Mouse (Mus musculus) hindbrain, embryonic 12.5 days (tissue): ENCODE measurements at regions not wholly inside any gene's neighbourhood (a gene's known extent, or its start where the extent isn't known, plus 50 kb on each side); places are given as distances from the start of the nearest gene placed in this dataset.

Source experiments
- ATAC-seq: fragments of 200-750 bp; cut with Nextera tagmentation; 2 replicates; pipeline ENCODE4 v1.8.0; 2017; ENCODE audit warnings: moderate TSS enrichment; ENCODE audit not compliant: low FRiP score
- H3K27ac ChIP-seq: fragments of 300-500 bp; sonication (generic); 2 replicates; pipeline ENCODE4 v1.5.1; 2016; ENCODE audit warnings: mild to moderate bottlenecking
- H3K27me3 ChIP-seq: fragments of 300-500 bp; sonication (generic); 2 replicates; pipeline ENCODE4 v1.6.1; 2016; ENCODE audit warnings: mild to moderate bottlenecking
- H3K36me3 ChIP-seq: fragments of 300-500 bp; sonication (generic); 2 replicates; pipeline ENCODE4 v1.6.1; 2016; ENCODE audit warnings: mild to moderate bottlenecking
- H3K4me1 ChIP-seq: fragments of 300-500 bp; sonication (generic); 2 replicates; pipeline ENCODE4 v1.6.1; 2016
- H3K4me2 ChIP-seq: fragments of 300-500 bp; sonication (generic); replicated peaks from 2 replicates; pipeline ENCODE4 v1.6.1; 2016; ENCODE audit warnings: mild to moderate bottlenecking
- H3K4me3 ChIP-seq: fragments of 300-500 bp; sonication (generic); 2 replicates; pipeline ENCODE4 v1.5.1; 2016; ENCODE audit warnings: mild to moderate bottlenecking
- H3K9ac ChIP-seq: fragments of 300-500 bp; sonication (generic); 2 replicates; pipeline ENCODE4 v1.6.1; 2016; ENCODE audit warnings: mild to moderate bottlenecking, moderate library complexity
- H3K9me3 ChIP-seq: fragments of 300-500 bp; sonication (generic); replicated peaks from 2 replicates; pipeline ENCODE4 v1.6.1; 2016; ENCODE audit warnings: mild to moderate bottlenecking
- WGBS: fragments of 180-500 bp; shearing (Covaris S2); methylation state at CpG from one replicate; pipeline ENCODE4 v1.1.7; 2016; 5-methylcytosine and 5-hydroxymethylcytosine counted together

- no peaks in the 10 kb centered on the region for H3K36me3 ChIP-seq
- no peaks in the 10 kb centered on the region for H3K9me3 ChIP-seq
- no peak overlapping the region for H3K4me2 ChIP-seq
- no peaks in the 10 kb centered on the region for H3K27me3 ChIP-seq
- no peak overlapping the region for H3K27ac ChIP-seq
- 52% methylated on average over 7 of the region's 7 CpGs for WGBS
- ATAC-seq, result no peak
- H3K9ac ChIP-seq, result no peak overlapping the region
- H3K4me3 ChIP-seq, result no peak overlapping the region
- H3K4me1 ChIP-seq, result no peaks in the 10 kb centered on the region
These were observed 451.5 kb downstream of the Gm43517 start for GRCm38 (mm10) chr12:49836282-49837070.

- Histone ChIP-seq H3K4me1 (no peaks in the 10 kb centered on the region), H3K27ac (no peak overlapping the region), H3K27me3 (no peaks in the 10 kb centered on the region), H3K9me3 (no peaks in the 10 kb centered on the region), H3K4me3 (no peak overlapping the region), H3K4me2 (no peak overlapping the region), H3K36me3 (no peaks in the 10 kb centered on the region), H3K9ac (no peak overlapping the region)
- ATAC-seq, result no peak
- WGBS, result 88% methylated on average over 2 of the region's 2 CpGs
These were observed 500.5 kb downstream of the Gm43517 start for GRCm38 (mm10) chr12:49885507-49885906.

- WGBS, result 83% methylated on average over 2 of the region's 2 CpGs
- H3K27me3 ChIP-seq, result no peaks in the 10 kb centered on the region
These were observed 502.3 kb downstream of the Gm43517 start for GRCm38 (mm10) chr12:49887246-49887645.

GRCm38 (mm10) chr12:49897768-49898167 is 512.8 kb downstream of the Gm43517 start:
- Histone ChIP-seq H3K36me3 (no peaks in the 10 kb centered on the region), H3K27ac (no peak overlapping the region), H3K4me1 (no peaks in the 10 kb centered on the region), H3K4me3 (no peak overlapping the region), H3K9me3 (no peaks in the 10 kb centered on the region), H3K4me2 (no peak overlapping the region), H3K27me3 (no peaks in the 10 kb centered on the region), H3K9ac (no peak overlapping the region)
- WGBS, result 90% methylated on average over 2 of the region's 2 CpGs
- no peak for ATAC-seq

More at GRCm38 (mm10) chr12:49887246-49887645, 502.3 kb downstream of the Gm43517 start:
- Histone ChIP-seq H3K27ac (no peak overlapping the region), H3K4me1 (no peaks in the 10 kb centered on the region), H3K9ac (no peak overlapping the region), H3K9me3 (no peaks in the 10 kb centered on the region), H3K4me2 (no peak overlapping the region), H3K4me3 (no peak overlapping the region), H3K36me3 (no peaks in the 10 kb centered on the region)
- no peak for ATAC-seq

GRCm38 (mm10) chr12:49915691-49916090 is 530.7 kb downstream of the Gm43517 start:
- H3K36me3 ChIP-seq, result no peaks in the 10 kb centered on the region
- no peak for ATAC-seq
- H3K4me2 ChIP-seq, result no peak overlapping the region
- H3K27me3 ChIP-seq, result no peaks in the 10 kb centered on the region
- no peaks in the 10 kb centered on the region for H3K4me1 ChIP-seq
- H3K27ac ChIP-seq, result no peak overlapping the region
- no peaks in the 10 kb centered on the region for H3K9me3 ChIP-seq
- no peak overlapping the region for H3K4me3 ChIP-seq
- H3K9ac ChIP-seq, result no peak overlapping the region
- 88% methylated on average over 3 of the region's 3 CpGs for WGBS

GRCm38 (mm10) chr12:49921608-49922007 is 536.6 kb downstream of the Gm43517 start:
- WGBS, result 83% methylated on average over 2 of the region's 2 CpGs
- H3K4me3 ChIP-seq, result no peak overlapping the region

GRCm38 (mm10) chr12:49940818-49941217 is 555.8 kb downstream of the Gm43517 start:
- no peaks in the 10 kb centered on the region for H3K9me3 ChIP-seq
- WGBS, result 77% methylated on average over 2 of the region's 2 CpGs
- H3K27me3 ChIP-seq, result no peaks in the 10 kb centered on the region
- no peak for ATAC-seq
- no peaks in the 10 kb centered on the region for H3K36me3 ChIP-seq
- H3K4me2 ChIP-seq, result no peak overlapping the region
- no peak overlapping the region for H3K27ac ChIP-seq
- H3K4me1 ChIP-seq, result 0 out of 2 replicates have a peak, but pooled peaks cover 2% of the 10 kb centered on the region
- no peak overlapping the region for H3K4me3 ChIP-seq
- no peak overlapping the region for H3K9ac ChIP-seq

More at GRCm38 (mm10) chr12:49921608-49922007, 536.6 kb downstream of the Gm43517 start:
- no peaks in the 10 kb centered on the region for H3K9me3 ChIP-seq
- H3K4me1 ChIP-seq, result no peaks in the 10 kb centered on the region
- H3K9ac ChIP-seq, result no peak overlapping the region
- H3K27ac ChIP-seq, result no peak overlapping the region
- no peaks in the 10 kb centered on the region for H3K36me3 ChIP-seq
- no peak overlapping the region for H3K4me2 ChIP-seq
- no peaks in the 10 kb centered on the region for H3K27me3 ChIP-seq
- ATAC-seq, result no peak

GRCm38 (mm10) chr12:49944911-49945627 is 560.1 kb downstream of the Gm43517 start:
- Histone ChIP-seq H3K9ac (no peak overlapping the region), H3K4me3 (no peak overlapping the region), H3K27ac (peak overlapping the region; percentile 45), H3K9me3 (no peaks in the 10 kb centered on the region), H3K36me3 (no peaks in the 10 kb centered on the region), H3K4me2 (no peak overlapping the region), H3K27me3 (no peaks in the 10 kb centered on the region), H3K4me1 (0 out of 2 replicates have a peak, but pooled peaks cover 8% of the 10 kb centered on the region)
- 50% methylated on average over 9 of the region's 9 CpGs for WGBS
- ATAC-seq, result peak; percentile 61

GRCm38 (mm10) chr12:49945628-49946220 is 560.8 kb downstream of the Gm43517 start:
- Histone ChIP-seq H3K27me3 (no peaks in the 10 kb centered on the region), H3K9ac (no peak overlapping the region), H3K4me1 (0 out of 2 replicates have a peak, but pooled peaks cover 8% of the 10 kb centered on the region), H3K27ac (peak overlapping the region; percentile 45), H3K9me3 (no peaks in the 10 kb centered on the region), H3K4me3 (no peak overlapping the region), H3K4me2 (no peak overlapping the region), H3K36me3 (no peaks in the 10 kb centered on the region)
- ATAC-seq, result peak; percentile 78
- WGBS, result 30% methylated on average over 4 of the region's 4 CpGs

- Histone ChIP-seq H3K9me3 (no peaks in the 10 kb centered on the region), H3K4me2 (no peak overlapping the region), H3K4me1 (0 out of 2 replicates have a peak, but pooled peaks cover 8% of the 10 kb centered on the region), H3K4me3 (no peak overlapping the region), H3K27me3 (no peaks in the 10 kb centered on the region), H3K36me3 (no peaks in the 10 kb centered on the region), H3K9ac (no peak overlapping the region), H3K27ac (no peak overlapping the region)
- no peak for ATAC-seq
- WGBS, result 27% methylated on average over 5 of the region's 5 CpGs
These were observed 561.8 kb downstream of the Gm43517 start for GRCm38 (mm10) chr12:49946752-49947260.

GRCm38 (mm10) chr12:49950986-49951385 is 566.0 kb downstream of the Gm43517 start:
- no peak for ATAC-seq
- Histone ChIP-seq H3K9me3 (no peaks in the 10 kb centered on the region), H3K4me1 (0 out of 2 replicates have a peak, but pooled peaks cover 4% of the 10 kb centered on the region), H3K27ac (no peak overlapping the region), H3K9ac (no peak overlapping the region), H3K36me3 (no peaks in the 10 kb centered on the region), H3K4me2 (no peak overlapping the region), H3K27me3 (no peaks in the 10 kb centered on the region), H3K4me3 (no peak overlapping the region)
- WGBS, result 88% methylated on average over 5 of the region's 5 CpGs

GRCm38 (mm10) chr12:49951821-49952220 is 566.8 kb downstream of the Gm43517 start:
- 0 out of 2 replicates have a peak, but pooled peaks have one; percentile 40 for ATAC-seq
- no peak overlapping the region for H3K9ac ChIP-seq
- 44% methylated on average over 5 of the region's 5 CpGs for WGBS
- no peak overlapping the region for H3K4me3 ChIP-seq
- no peaks in the 10 kb centered on the region for H3K9me3 ChIP-seq
- H3K4me1 ChIP-seq, result 0 out of 2 replicates have a peak, but pooled peaks cover under 1% of the 10 kb centered on the region
- no peaks in the 10 kb centered on the region for H3K27me3 ChIP-seq
- H3K36me3 ChIP-seq, result no peaks in the 10 kb centered on the region
- no peak overlapping the region for H3K4me2 ChIP-seq
- no peak overlapping the region for H3K27ac ChIP-seq
